Mouse (Mus musculus) intestine, embryonic 16.5 days (tissue): ENCODE measurements around the gene Pom121l2. TPM values are rescaled to one million over a fixed set of nuclear protein-coding genes. Genes with fewer than 3 reads are reported as not detected.
A peak's percentile ranks its signal among the peaks of the same experiment; 100 is the strongest.

Source experiments
- ATAC-seq: fragments of 200-750 bp; cut with Nextera tagmentation; 2 replicates; pipeline ENCODE4 v1.8.0; 2017; ENCODE audit warnings: moderate TSS enrichment, moderate library complexity
- H3K27ac ChIP-seq: fragments of 300-500 bp; sonication (generic); 2 replicates; pipeline ENCODE4 v1.5.1; 2014; ENCODE audit warnings: mild to moderate bottlenecking, low read length
- H3K27me3 ChIP-seq: fragments of 300-500 bp; sonication (generic); replicated peaks from 2 replicates; pipeline ENCODE4 v1.6.1; 2014; ENCODE audit warnings: low read length, control low read depth, mixed read lengths; ENCODE audit not compliant: control insufficient read depth, insufficient read depth
- H3K36me3 ChIP-seq: fragments of 300-500 bp; sonication (generic); 2 replicates; pipeline ENCODE4 v1.6.1; 2014; ENCODE audit warnings: low read length, control low read depth; ENCODE audit not compliant: control insufficient read depth, insufficient read depth
- H3K4me1 ChIP-seq: fragments of 300-500 bp; sonication (generic); 2 replicates; pipeline ENCODE4 v1.6.1; 2014; ENCODE audit warnings: low read length, control low read depth, mixed read lengths; ENCODE audit not compliant: control insufficient read depth, insufficient read depth
- H3K4me2 ChIP-seq: fragments of 300-500 bp; sonication (generic); 2 replicates; pipeline ENCODE4 v1.6.1; 2014; ENCODE audit warnings: low read depth, low read length, control low read depth
- H3K4me3 ChIP-seq: fragments of 300-500 bp; sonication (generic); 2 replicates; pipeline ENCODE4 v1.5.1; 2014; ENCODE audit warnings: mild to moderate bottlenecking, low read length
- H3K9ac ChIP-seq: fragments of 300-500 bp; sonication (generic); 2 replicates; pipeline ENCODE4 v1.6.1; 2014; ENCODE audit warnings: low read depth, low read length
- H3K9me3 ChIP-seq: fragments of 300-500 bp; sonication (generic); 2 replicates; pipeline ENCODE4 v1.6.1; 2016; ENCODE audit warnings: low read length, control low read depth; ENCODE audit not compliant: control insufficient read depth
- WGBS: fragments of 180-500 bp; shearing (Covaris S2); extraction: QIAGEN DNeasy Blood & Tissue Kit; methylation state at CpG from one replicate; pipeline ENCODE4 v1.1.7; 2014; 5-methylcytosine and 5-hydroxymethylcytosine counted together
- microRNA-seq: library from miRNA; unstranded; fragments of <30 nt; microRNA quantifications from one replicate; pipeline ENCODE4, GENCODE M21; 2016
- polyA plus RNA-seq: library from polyadenylated mRNA; unstranded; fragments of >200 nt; fragmentation: Nextera tagmentation; extraction: Ambion mirVana; gene quantifications from 2 replicates; pipeline ENCODE4 v1.2.1, GENCODE M21; 2015

Pom121l2 gene
- polyA plus RNA-seq, 1 experiment from 2014 or later: not detected

GRCm38 (mm10) chr13:22036149-22036956, 55.4 kb downstream of the Pom121l2 start:
- Histone ChIP-seq H3K4me2 (peak overlapping the region; percentile 70), H3K9me3 (no peaks in the 10 kb centered on the region), H3K9ac (peak overlapping the region; percentile 67), H3K27me3 (no peaks in the 10 kb centered on the region), H3K27ac (peak overlapping the region; percentile 82), H3K4me1 (peaks cover 12% of the 10 kb centered on the region; the same call in 1 of the 2 replicates), H3K4me3 (peak overlapping the region; percentile 47), H3K36me3 (no peaks in the 10 kb centered on the region)
- WGBS: 3% methylated on average over 20 of the region's 23 CpGs
- peak; percentile 17; the same call in 1 of the 2 replicates for ATAC-seq

DNA sequence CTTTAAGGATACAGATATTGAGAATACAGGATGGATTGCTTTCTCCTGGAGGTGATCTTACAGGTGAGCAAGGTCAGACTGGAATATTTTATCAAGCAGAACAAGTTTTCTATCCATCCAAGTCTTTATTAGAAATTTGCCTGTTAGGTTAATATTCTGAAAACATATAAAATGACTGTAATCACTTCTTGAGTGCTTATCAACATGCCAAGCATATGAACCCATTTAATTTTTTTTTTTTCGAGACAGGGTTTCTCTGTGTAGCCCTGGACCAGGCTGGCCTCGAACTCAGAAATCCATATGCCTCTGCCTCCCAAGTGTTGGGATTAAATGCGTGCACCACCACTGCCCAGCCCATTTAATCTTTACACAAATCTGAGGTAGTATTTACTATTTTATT, 56.0 kb downstream of the Pom121l2 start:
- ATAC-seq: no peak
- no peaks in the 10 kb centered on the region for H3K27me3 ChIP-seq
- no peaks in the 10 kb centered on the region for H3K9me3 ChIP-seq
- H3K27ac ChIP-seq: peak overlapping the region; percentile 82
- WGBS: 62% methylated on average over 3 of the region's 3 CpGs
- no peaks in the 10 kb centered on the region for H3K36me3 ChIP-seq
- peak overlapping the region; percentile 70 for H3K4me2 ChIP-seq
- peak overlapping the region; percentile 67 for H3K9ac ChIP-seq
- peaks cover 13% of the 10 kb centered on the region for H3K4me1 ChIP-seq
- peak overlapping the region; percentile 47 for H3K4me3 ChIP-seq

- H3K9ac ChIP-seq: 0 out of 2 replicates have a peak overlapping the region, but pooled peaks have one; percentile 29
Measured at GRCm38 (mm10) chr13:22037415-22037814, 56.4 kb downstream of the Pom121l2 start.

More at GRCm38 (mm10) chr13:22037415-22037814, 56.4 kb downstream of the Pom121l2 start:
- peaks cover 15% of the 10 kb centered on the region for H3K4me1 ChIP-seq
- H3K36me3 ChIP-seq: no peaks in the 10 kb centered on the region
- ATAC-seq: no peak
- H3K4me3 ChIP-seq: no peak overlapping the region
- WGBS: 61% methylated on average over 2 of the region's 2 CpGs
- H3K27ac ChIP-seq: no peak overlapping the region
- no peaks in the 10 kb centered on the region for H3K27me3 ChIP-seq
- no peaks in the 10 kb centered on the region for H3K9me3 ChIP-seq
- H3K4me2 ChIP-seq: no peak overlapping the region

Small RNAs within 50 kb of the gene (microRNA-seq; reads per million reads assigned to microRNA genes)
- gene Gm44390: not detected

Other genes with a start within 250 kb of the Pom121l2 start
- 0.66 and 2.1 TPM in 2 replicates for gene Hist1h4j, start 246.1 kb upstream of the Pom121l2 start, polyA plus RNA-seq
- 4.0 and 4.7 TPM in 2 replicates for gene Hist1h4k, start 230.7 kb upstream of the Pom121l2 start, polyA plus RNA-seq
- gene Hist1h2ak, start 227.4 kb upstream of the Pom121l2 start, polyA plus RNA-seq: 13.0 and 13.5 TPM in 2 replicates
- gene Hist1h2bn, start 227.1 kb upstream of the Pom121l2 start, polyA plus RNA-seq: 1.9 and 2.5 TPM in 2 replicates
- gene Hist1h1b, start 200.6 kb upstream of the Pom121l2 start, polyA plus RNA-seq: 10.0 and 14.9 TPM in 2 replicates
- gene Hist1h3i, start 197.8 kb upstream of the Pom121l2 start, polyA plus RNA-seq: 53.6 and 66.8 TPM in 2 replicates
- 3.8 and 4.1 TPM in 2 replicates for gene Hist1h2an, start 194.0 kb upstream of the Pom121l2 start, polyA plus RNA-seq
- 1.5 and 1.7 TPM in 2 replicates for gene Hist1h2bp, start 193.7 kb upstream of the Pom121l2 start, polyA plus RNA-seq
- 13.4 and 17.9 TPM in 2 replicates for gene Hist1h2bq, start 171.0 kb upstream of the Pom121l2 start, polyA plus RNA-seq
- not detected in 2 replicates for gene Hist1h2ao, start 170.7 kb upstream of the Pom121l2 start, polyA plus RNA-seq
- 1.0 TPM in 1 of 2 replicates, not detected in the other for gene Hist1h4m, start 169.4 kb upstream of the Pom121l2 start, polyA plus RNA-seq
- 5.7 and 9.6 TPM in 2 replicates for gene Hist1h4n, start 149.0 kb upstream of the Pom121l2 start, polyA plus RNA-seq
- gene Hist1h2ap, start 147.7 kb upstream of the Pom121l2 start, polyA plus RNA-seq: 2,307 and 2,693 TPM in 2 replicates
- 15.5 and 19.5 TPM in 2 replicates for gene Hist1h2br, start 147.5 kb upstream of the Pom121l2 start, polyA plus RNA-seq
- 4.4 and 4.7 TPM in 2 replicates for gene Zfp184, start 36.1 kb upstream of the Pom121l2 start, polyA plus RNA-seq
- 1.4 and 2.0 TPM in 2 replicates for gene Prss16, start 28.5 kb downstream of the Pom121l2 start, polyA plus RNA-seq
- 4.6 and 5.1 TPM in 2 replicates for gene Hist1h2ah, start 54.4 kb downstream of the Pom121l2 start, polyA plus RNA-seq
- 1.8 and 2.9 TPM in 2 replicates for gene Hist1h2bk, start 54.7 kb downstream of the Pom121l2 start, polyA plus RNA-seq
- gene Hist1h4i, start 60.2 kb downstream of the Pom121l2 start, polyA plus RNA-seq: 18.8 and 22.0 TPM in 2 replicates
- gene Hist1h2ag, start 61.8 kb downstream of the Pom121l2 start, polyA plus RNA-seq: 17.4 and 30.0 TPM in 2 replicates
- 4.7 and 7.7 TPM in 2 replicates for gene Hist1h2bj, start 62.0 kb downstream of the Pom121l2 start, polyA plus RNA-seq
- gene Vmn1r188, start 103.2 kb downstream of the Pom121l2 start, polyA plus RNA-seq: not detected in 2 replicates
- gene Vmn1r189, start 124.6 kb downstream of the Pom121l2 start, polyA plus RNA-seq: not detected in 2 replicates
- not detected in 2 replicates for gene Vmn1r191, start 202.8 kb downstream of the Pom121l2 start, polyA plus RNA-seq
- gene Vmn1r192, start 209.9 kb downstream of the Pom121l2 start, polyA plus RNA-seq: not detected in 2 replicates
- not detected in 2 replicates for gene Vmn1r193, start 242.0 kb downstream of the Pom121l2 start, polyA plus RNA-seq